Mouse (Mus musculus) layer of hippocampus, adult 9-10 months (tissue): ENCODE results near the gene Ccl22.

Source experiments
- DNase-seq: peaks from one replicate; pipeline ENCODE4 v3.0.0; 2022; ENCODE audit warnings: low spot score

The Ccl22 gene

GRCm38 (mm10) chr8:94734735-94735350 lies 10.5 kb upstream of the Ccl22 start:
- no peak for DNase-seq

- DNase-seq, result no peak
Observed at GRCm38 (mm10) chr8:94735426-94736094, 9.8 kb upstream of the Ccl22 start.

GRCm38 (mm10) chr8:94739829-94740228 lies 5.6 kb upstream of the Ccl22 start:
- DNase-seq, result no peak

GRCm38 (mm10) chr8:94740591-94740990 lies 4.8 kb upstream of the Ccl22 start:
- DNase-seq, result no peak

GRCm38 (mm10) chr8:94741726-94742125 lies 3.7 kb upstream of the Ccl22 start:
- DNase-seq, result no peak

- no peak for DNase-seq
Observed at GRCm38 (mm10) chr8:94744484-94744883, 906 bp upstream of the Ccl22 start.

GRCm38 (mm10) chr8:94744972-94745371 lies 418 bp upstream of the Ccl22 start:
- DNase-seq, result no peak

- no peak for DNase-seq
Observed at GRCm38 (mm10) chr8:94746832-94747231, 1.4 kb downstream of the Ccl22 start.

GRCm38 (mm10) chr8:94748363-94748762 lies 3.0 kb downstream of the Ccl22 start:
- no peak for DNase-seq

- DNase-seq, result no peak
Observed at GRCm38 (mm10) chr8:94749942-94750341, 4.6 kb downstream of the Ccl22 start.

- DNase-seq, result no peak
Observed at GRCm38 (mm10) chr8:94751023-94751849, 5.8 kb downstream of the Ccl22 start.

GRCm38 (mm10) chr8:94754006-94754405 lies 8.6 kb downstream of the Ccl22 start:
- no peak for DNase-seq

GRCm38 (mm10) chr8:94754486-94754885 lies 9.1 kb downstream of the Ccl22 start:
- DNase-seq, result no peak

- no peak for DNase-seq
Observed at GRCm38 (mm10) chr8:94767035-94767434, 21.6 kb downstream of the Ccl22 start.

- DNase-seq, result no peak
Observed at GRCm38 (mm10) chr8:94770945-94771344, 25.6 kb downstream of the Ccl22 start.

GRCm38 (mm10) chr8:94771941-94772670 lies 26.7 kb downstream of the Ccl22 start, which contains the start of gene Cx3cl1:
Gene Cx3cl1 (plus strand): TSS chr8:94772009.
- DNase-seq, result peak; percentile 65

GRCm38 (mm10) chr8:94773048-94773447 lies 27.7 kb downstream of the Ccl22 start:
- DNase-seq, result no peak

- no peak for DNase-seq
Observed at GRCm38 (mm10) chr8:94773700-94774171, 28.3 kb downstream of the Ccl22 start.

- no peak for DNase-seq
Observed at GRCm38 (mm10) chr8:94774601-94775000, 29.2 kb downstream of the Ccl22 start.

- DNase-seq, result no peak
Observed at GRCm38 (mm10) chr8:94776346-94776745, 31.0 kb downstream of the Ccl22 start.

- DNase-seq, result no peak
Observed at GRCm38 (mm10) chr8:94778036-94778435, 32.6 kb downstream of the Ccl22 start.

GRCm38 (mm10) chr8:94778473-94778872 lies 33.1 kb downstream of the Ccl22 start:
- no peak for DNase-seq
